Mouse (Mus musculus) megakaryocyte, embryonic 14.5 days (primary cell): ENCODE data around the gene Gm21985.

Experiments
- FLI1 ChIP-seq: IDR thresholded peaks from 2 replicates; pipeline ENCODE4 v1.6.1; 2012; ENCODE audit warnings: low read length, inconsistent platforms, mixed read lengths
- GATA1 ChIP-seq: IDR thresholded peaks from 3 replicates; pipeline ENCODE4 v1.6.1; 2012; ENCODE audit warnings: mixed read lengths, low read length, inconsistent platforms, borderline replicate concordance

- no peak for TF ChIP-seq GATA1
- TF ChIP-seq FLI1: no peak
Measured at GRCm38 (mm10) chr2:112454862-112455564, 188.9 kb downstream of the Gm21985 start, which contains the start of gene Emc7.
